Mouse (Mus musculus): ENCODE measurements at regions not wholly inside any gene's neighbourhood (a gene's known extent, or its start where the extent isn't known, plus 50 kb on each side); places are given as distances from the start of the nearest gene placed in this dataset.

DNA sequence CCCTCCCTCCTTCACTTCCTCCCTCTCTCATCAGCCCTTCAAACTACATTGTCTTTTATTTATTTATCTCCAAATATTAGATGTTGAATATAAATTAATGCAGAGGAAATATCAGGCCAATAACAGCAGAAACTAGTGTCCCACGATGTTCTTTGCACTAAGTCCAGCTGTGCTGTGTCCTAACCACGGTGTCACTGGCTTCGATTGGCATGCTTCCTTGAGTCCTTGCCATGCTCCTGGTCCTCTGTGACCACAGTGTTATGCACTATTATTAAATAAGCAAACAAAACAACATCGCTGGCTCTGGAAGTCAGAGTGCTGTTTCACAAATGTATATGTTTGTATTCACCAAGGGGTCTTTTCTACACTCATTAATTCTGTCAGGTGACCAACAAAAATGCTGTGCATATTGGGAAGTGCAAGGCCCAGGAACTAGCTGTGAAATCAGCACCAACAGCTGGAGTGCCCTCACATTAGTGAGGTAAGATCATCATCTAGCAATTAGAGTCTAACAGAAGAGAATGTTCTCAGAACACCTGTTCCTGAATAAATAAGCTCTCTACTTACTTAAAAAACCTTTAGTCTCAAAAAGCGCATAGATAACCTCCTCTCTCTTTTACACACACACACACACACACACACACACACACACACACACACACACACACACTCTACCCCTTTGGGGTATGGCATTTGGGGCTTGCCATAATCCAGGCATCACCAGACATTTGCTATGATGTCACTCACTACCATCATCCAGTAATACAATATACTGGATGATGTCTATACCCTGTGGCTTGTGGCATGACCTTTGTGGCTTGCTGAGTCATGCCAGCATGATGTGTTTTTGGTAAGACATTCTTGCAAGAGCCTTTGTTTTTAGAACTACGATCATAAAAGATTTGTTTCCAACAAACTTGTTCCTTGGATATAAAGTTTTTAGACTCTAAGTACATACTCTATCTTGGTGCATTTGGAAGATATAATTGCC lies 81.9 kb upstream of the Rgs2 start:
- TF ChIP-seq CTCF (IDR thresholded peaks at IDR 0.05) = no peak
- in situ Hi-C loops (cut with MboI; ENCODE audit: low pct_unique_long_range_greater_than_20kb) = no loop called here
- DNase-seq (ENCODE audit: low read depth, low spot score) (peak; percentile 51), ATAC-seq (peak; percentile 93)
- CTCF ChIA-PET = interaction anchor here (0.9 to 1.1 kb wide), 2 partner anchors 13 to 42 kb away, joined by 3 read pairs; no protein-coding TSS in a partner anchor
- POLR2A ChIA-PET = interaction anchor here (0.6 kb wide), 1 partner anchor 51 kb away, joined by 4 read pairs; no protein-coding TSS in a partner anchor
- H3K27me3 ChIP-seq = no peaks in the 10 kb centered on the region

DNA sequence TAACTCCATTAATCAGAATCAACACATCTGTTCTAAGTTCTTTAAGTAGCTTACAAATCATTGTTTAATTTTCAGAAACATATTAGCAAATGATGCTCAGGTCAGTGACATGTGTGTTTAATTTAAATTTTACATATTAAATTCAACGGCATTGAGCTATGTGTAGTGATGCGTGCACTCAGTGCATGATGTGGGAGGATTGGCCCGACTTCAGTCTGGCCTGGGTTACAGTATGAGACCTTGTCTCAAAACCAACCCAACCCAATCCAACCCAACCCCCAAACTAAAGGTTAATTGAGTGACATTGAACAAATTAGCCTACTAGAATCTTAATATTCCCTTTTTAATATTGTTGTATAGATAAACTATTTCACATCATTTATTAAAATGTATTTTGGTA lies 75.0 kb upstream of the Rgs2 start:
- CTCF ChIA-PET = no interaction called here
- no peak for ATAC-seq
- no peak for DNase-seq (ENCODE audit: low read depth, low spot score)
- H3K27me3 ChIP-seq = peaks cover 9% of the 10 kb centered on the region
- no peak for TF ChIP-seq CTCF (IDR thresholded peaks at IDR 0.05)
- in situ Hi-C loops (cut with MboI; ENCODE audit: low pct_unique_long_range_greater_than_20kb) = no loop called here
- POLR2A ChIA-PET = no interaction called here

DNA sequence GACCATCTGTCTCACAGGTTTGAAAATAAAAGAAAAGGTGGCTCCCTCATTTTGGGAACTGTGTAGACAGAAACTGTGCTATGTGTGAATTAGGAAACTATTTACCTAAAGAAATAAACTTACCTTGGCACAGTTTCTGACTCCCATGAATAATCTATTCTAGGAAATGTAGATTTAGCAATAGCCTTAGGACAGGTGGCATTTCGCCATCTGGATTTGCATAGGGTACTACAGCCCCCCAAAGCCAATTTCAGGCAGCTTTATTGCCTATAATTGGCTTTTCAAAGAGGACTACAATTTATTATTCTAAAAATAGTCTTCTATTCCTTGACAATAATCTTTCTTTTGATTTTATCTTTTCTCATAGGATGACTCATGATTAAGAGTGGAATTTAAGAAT lies 74.5 kb upstream of the Rgs2 start:
- in situ Hi-C loops (cut with MboI; ENCODE audit: low pct_unique_long_range_greater_than_20kb) = no loop called here
- POLR2A ChIA-PET = no interaction called here
- no peak for TF ChIP-seq CTCF (IDR thresholded peaks at IDR 0.05)
- ATAC-seq (no peak), DNase-seq (ENCODE audit: low read depth, low spot score) (no peak)
- CTCF ChIA-PET = no interaction called here
- peaks cover 9% of the 10 kb centered on the region for H3K27me3 ChIP-seq

DNA sequence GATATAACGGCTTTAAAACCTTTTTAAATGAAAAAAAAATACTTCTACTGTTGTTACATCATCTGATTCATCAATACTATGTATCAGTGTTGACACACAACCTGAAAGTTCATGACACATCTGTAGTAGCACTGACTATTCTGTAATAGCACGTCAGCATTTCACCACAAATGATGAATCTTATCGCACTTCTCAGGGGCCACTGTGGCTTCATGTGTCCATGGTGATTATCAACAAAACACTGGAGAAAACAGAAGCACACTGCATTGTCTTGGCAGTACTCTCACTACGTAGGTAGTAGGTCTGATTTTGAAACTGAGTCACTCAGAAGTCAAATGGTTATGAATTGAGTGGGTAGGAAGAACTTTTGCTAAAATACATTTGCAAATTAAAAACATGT lies 72.0 kb upstream of the Rgs2 start:
- in situ Hi-C loops (cut with MboI; ENCODE audit: low pct_unique_long_range_greater_than_20kb) = no loop called here
- DNase-seq (ENCODE audit: low read depth, low spot score) (no peak), ATAC-seq (no peak)
- CTCF ChIA-PET = interaction anchor here (1.0 kb wide), 1 partner anchor 42 kb away, joined by 3 read pairs; no protein-coding TSS in a partner anchor
- TF ChIP-seq CTCF (IDR thresholded peaks at IDR 0.05) = no peak
- POLR2A ChIA-PET = no interaction called here
- peaks cover 9% of the 10 kb centered on the region for H3K27me3 ChIP-seq

DNA sequence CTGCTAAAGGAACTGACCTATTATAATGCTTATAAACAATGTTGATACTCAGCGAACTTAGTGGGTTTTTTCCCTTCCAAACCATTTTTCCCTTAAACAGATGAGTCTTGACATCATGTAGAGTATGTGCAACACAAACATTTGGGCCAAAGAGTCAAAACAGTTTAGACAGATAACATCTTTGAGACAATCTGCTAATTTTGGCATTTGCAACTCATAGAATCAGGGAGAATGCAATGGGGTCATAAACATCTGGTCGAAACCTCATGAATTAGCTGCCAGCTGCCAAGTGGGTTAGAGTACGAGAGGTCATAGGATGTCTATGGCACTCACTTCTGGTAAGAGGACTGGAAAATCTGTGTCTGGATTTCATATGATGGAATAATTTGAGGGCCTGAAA lies 57.3 kb upstream of the Rgs2 start:
- ATAC-seq = no peak

DNA sequence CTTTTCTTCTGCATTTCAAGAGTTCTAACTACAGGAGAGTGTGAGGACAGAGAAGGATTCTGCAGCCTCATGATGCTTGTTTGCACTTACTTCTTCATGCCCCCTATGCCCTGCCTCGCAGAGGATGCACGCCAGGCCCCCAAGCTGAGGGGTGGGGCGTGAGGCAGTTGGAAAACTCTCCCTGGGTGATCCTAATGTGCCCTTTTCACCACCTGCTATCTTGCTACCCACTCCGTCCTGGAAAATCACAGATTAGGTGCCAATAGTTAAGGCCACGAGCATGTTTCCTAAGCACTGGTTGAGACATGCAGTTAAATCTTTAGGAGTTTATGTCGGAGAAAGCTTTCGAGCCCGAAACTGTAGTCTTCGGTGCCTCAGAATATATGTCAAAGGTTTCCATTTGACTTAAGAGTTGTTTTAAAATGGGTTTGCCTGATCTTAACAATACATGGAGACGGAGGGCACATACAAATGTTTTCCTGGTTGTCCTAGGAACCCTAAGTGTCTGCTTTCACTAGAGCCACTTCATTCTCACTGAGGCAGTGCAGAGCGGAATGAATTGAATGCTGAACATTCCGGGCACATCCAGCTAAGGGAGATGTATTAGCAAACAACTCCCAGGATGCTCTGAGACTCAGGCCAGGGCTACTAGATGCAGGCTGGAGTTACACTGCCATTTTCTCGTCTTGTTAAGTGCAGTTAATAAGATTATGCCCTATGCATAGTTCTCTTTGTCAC lies 51.7 kb upstream of the Rgs2 start:
- CTCF ChIA-PET = no interaction called here
- POLR2A ChIA-PET = no interaction called here
- in situ Hi-C loops (cut with MboI; ENCODE audit: low pct_unique_long_range_greater_than_20kb) = no loop called here
- DNase-seq (ENCODE audit: low read depth, low spot score) = no peak
- no peak for ATAC-seq
- H3K27me3 ChIP-seq = no peaks in the 10 kb centered on the region
- TF ChIP-seq CTCF (IDR thresholded peaks at IDR 0.05) = no peak

More for the DNA sequence above, 57.3 kb upstream of the Rgs2 start:
- CTCF ChIA-PET = no interaction called here
- DNase-seq (ENCODE audit: low read depth, low spot score) = no peak
- in situ Hi-C loops (cut with MboI; ENCODE audit: low pct_unique_long_range_greater_than_20kb) = no loop called here
- POLR2A ChIA-PET = no interaction called here
- no peak for TF ChIP-seq CTCF (IDR thresholded peaks at IDR 0.05)
- H3K27me3 ChIP-seq = no peaks in the 10 kb centered on the region
